Mouse (Mus musculus) WW6 (cell line): ENCODE results near the gene Rasgef1b.

Experiments used
- DNase-seq: peaks from one replicate; pipeline ENCODE4 v3.0.0-alpha.2; 2013; ENCODE audit warnings: low read depth, low spot score

Gene Rasgef1b

GRCm38 (mm10) chr5:99602244-99603023 is 126.4 kb downstream of the Rasgef1b start:
- DNase-seq = no peak

- DNase-seq = no peak
Observed at GRCm38 (mm10) chr5:99599376-99599775, 129.5 kb downstream of the Rasgef1b start.

GRCm38 (mm10) chr5:99598470-99599110 is 130.3 kb downstream of the Rasgef1b start:
- no peak for DNase-seq

GRCm38 (mm10) chr5:99597701-99598100 is 131.2 kb downstream of the Rasgef1b start:
- DNase-seq = no peak

GRCm38 (mm10) chr5:99591348-99591747 is 137.5 kb downstream of the Rasgef1b start:
- no peak for DNase-seq

GRCm38 (mm10) chr5:99590539-99590938 is 138.3 kb downstream of the Rasgef1b start:
- DNase-seq = no peak

GRCm38 (mm10) chr5:99587994-99588393 is 140.9 kb downstream of the Rasgef1b start:
- no peak for DNase-seq

- DNase-seq = no peak
Observed at GRCm38 (mm10) chr5:99587589-99587988, 141.3 kb downstream of the Rasgef1b start.

- DNase-seq = no peak
Observed at GRCm38 (mm10) chr5:99586287-99586686, 142.6 kb downstream of the Rasgef1b start.

GRCm38 (mm10) chr5:99585166-99585898 is 143.5 kb downstream of the Rasgef1b start:
- DNase-seq = no peak

GRCm38 (mm10) chr5:99584266-99584665 is 144.6 kb downstream of the Rasgef1b start:
- DNase-seq = no peak

- DNase-seq = no peak
Observed at GRCm38 (mm10) chr5:99582055-99582454, 146.8 kb downstream of the Rasgef1b start.

- peak; percentile 18 for DNase-seq
Observed at GRCm38 (mm10) chr5:99578692-99579091, 150.2 kb downstream of the Rasgef1b start.

GRCm38 (mm10) chr5:99575897-99576296 is 153.0 kb downstream of the Rasgef1b start:
- no peak for DNase-seq

GRCm38 (mm10) chr5:99564501-99565323 is 164.2 kb downstream of the Rasgef1b start:
- DNase-seq = no peak

GRCm38 (mm10) chr5:99562096-99562495 is 166.8 kb downstream of the Rasgef1b start:
- no peak for DNase-seq

- DNase-seq = no peak
Observed at GRCm38 (mm10) chr5:99559814-99560213, 169.1 kb downstream of the Rasgef1b start.

- DNase-seq = no peak
Observed at GRCm38 (mm10) chr5:99558231-99558630, 170.6 kb downstream of the Rasgef1b start.

GRCm38 (mm10) chr5:99552645-99553044 is 176.2 kb downstream of the Rasgef1b start:
- DNase-seq = no peak

- no peak for DNase-seq
Observed at GRCm38 (mm10) chr5:99544664-99545494, 184.0 kb downstream of the Rasgef1b start.
